Mouse (Mus musculus) kidney, adult 2 months (tissue): ENCODE data around the gene Il1rap.

Experiments used
- CTCF ChIP-seq: fragments of 200-500 bp; conservative IDR thresholded peaks from 2 replicates; pipeline ENCODE4 v1.5.1; 2011; ENCODE audit warnings: low read depth, mild to moderate bottlenecking, control low read depth, low read length, moderate library complexity, mixed read lengths; ENCODE audit not compliant: insufficient read depth, insufficient read length
- POLR2A ChIP-seq: fragments of 200-500 bp; IDR thresholded peaks from one replicate; pipeline ENCODE4 v1.6.1; 2011; ENCODE audit warnings: low read depth, low read length, control low read depth

DNA sequence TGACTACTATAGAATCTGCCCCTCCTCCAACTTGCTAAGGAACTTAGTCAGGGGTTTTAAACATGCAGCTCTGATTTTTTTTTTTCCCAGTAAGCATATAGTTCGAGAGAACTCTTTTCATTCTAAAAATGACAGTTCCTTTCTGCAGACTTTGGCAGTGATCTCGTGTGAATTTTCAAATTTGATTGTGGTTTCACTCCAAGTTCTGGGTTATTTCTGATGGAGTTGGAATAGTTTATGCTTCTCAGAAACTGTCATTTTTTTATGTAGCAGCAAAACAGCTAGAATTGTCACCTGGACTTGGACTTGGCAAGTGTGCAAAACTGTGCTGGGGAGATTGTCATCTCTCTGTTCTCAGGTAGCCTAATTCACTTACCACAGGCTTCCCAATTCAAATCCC is 53.3 kb downstream of the Il1rap start:
- no peak for TF ChIP-seq POLR2A
- no peak for TF ChIP-seq CTCF
